Mouse (Mus musculus): Measurements from ENCODE around the gene Prn. TPM values are rescaled to one million over a fixed set of nuclear protein-coding genes. Genes with fewer than 3 reads are reported as not detected.

The Prn gene
- polyA plus RNA-seq, 2 experiments, result not detected

- H3K27me3 ChIP-seq (ENCODE audit: control insufficient read depth, insufficient read depth, low read length), result no peaks in the 10 kb centered on the region
- ATAC-seq (ENCODE audit: low FRiP score, low read depth) (no peak), DNase-seq (ENCODE audit: low spot score) (no peak)
- no peak overlapping the region for H3K4me3 ChIP-seq (replicated peaks; ENCODE audit: low read length)
- H3K9me3 ChIP-seq (ENCODE audit: control insufficient read depth, low read length), result no peaks in the 10 kb centered on the region
- WGBS, result 43% methylated on average over 13 of the region's 13 CpGs
- no peaks in the 10 kb centered on the region for H3K36me3 ChIP-seq (ENCODE audit: control insufficient read depth, insufficient read depth, low read length)
- no peak for TF ChIP-seq POLR2A (IDR thresholded peaks at IDR 0.05; ENCODE audit: borderline replicate concordance, extremely low read depth, insufficient read depth, insufficient read length)
- no peak overlapping the region for H3K4me2 ChIP-seq (replicated peaks; ENCODE audit: low read depth, low read length, severe bottlenecking)
- H3K4me1 ChIP-seq (ENCODE audit: control insufficient read depth, insufficient read depth, low read length), result peaks cover 28% of the 10 kb centered on the region
- H3K9ac ChIP-seq (ENCODE audit: low read depth, low read length, severe bottlenecking), result no peak overlapping the region
- H3K27ac ChIP-seq (replicated peaks; ENCODE audit: low read depth, low read length), result no peak overlapping the region
Observed at GRCm38 (mm10) chr2:132001696-132002334, 92.1 kb downstream of the Prn start.

- DNase-seq (ENCODE audit: low spot score) (no peak), ATAC-seq (ENCODE audit: low FRiP score, low read depth) (no peak)
- Histone ChIP-seq H3K27ac (replicated peaks; ENCODE audit: low read depth, low read length) (no peak overlapping the region), H3K36me3 (ENCODE audit: control insufficient read depth, insufficient read depth, low read length) (no peaks in the 10 kb centered on the region), H3K9me3 (ENCODE audit: control insufficient read depth, low read length) (no peaks in the 10 kb centered on the region), H3K4me3 (replicated peaks; ENCODE audit: low read length) (no peak overlapping the region), H3K27me3 (ENCODE audit: control insufficient read depth, insufficient read depth, low read length) (no peaks in the 10 kb centered on the region), H3K9ac (ENCODE audit: low read depth, low read length, severe bottlenecking) (no peak overlapping the region), H3K4me2 (replicated peaks; ENCODE audit: low read depth, low read length, severe bottlenecking) (no peak overlapping the region), H3K4me1 (ENCODE audit: control insufficient read depth, insufficient read depth, low read length) (peaks cover 40% of the 10 kb centered on the region)
- TF ChIP-seq POLR2A (IDR thresholded peaks at IDR 0.05; ENCODE audit: borderline replicate concordance, extremely low read depth, insufficient read depth, insufficient read length), result no peak
- 74% methylated on average over 5 of the region's 5 CpGs for WGBS
Observed at GRCm38 (mm10) chr2:132003916-132004315, 94.2 kb downstream of the Prn start.

GRCm38 (mm10) chr2:132004495-132005136 lies 94.9 kb downstream of the Prn start:
- no peak overlapping the region for H3K27ac ChIP-seq (replicated peaks; ENCODE audit: low read depth, low read length)
- no peak overlapping the region for H3K4me2 ChIP-seq (replicated peaks; ENCODE audit: low read depth, low read length, severe bottlenecking)
- H3K36me3 ChIP-seq (ENCODE audit: control insufficient read depth, insufficient read depth, low read length), result no peaks in the 10 kb centered on the region
- H3K4me3 ChIP-seq (replicated peaks; ENCODE audit: low read length), result no peak overlapping the region
- H3K9me3 ChIP-seq (ENCODE audit: control insufficient read depth, low read length), result no peaks in the 10 kb centered on the region
- 65% methylated on average over 9 of the region's 9 CpGs for WGBS
- DNase-seq (ENCODE audit: low spot score), result no peak
- ATAC-seq (ENCODE audit: low FRiP score, low read depth), result no peak
- H3K4me1 ChIP-seq (ENCODE audit: control insufficient read depth, insufficient read depth, low read length), result peaks cover 40% of the 10 kb centered on the region
- H3K9ac ChIP-seq (ENCODE audit: low read depth, low read length, severe bottlenecking), result no peak overlapping the region
- H3K27me3 ChIP-seq (ENCODE audit: control insufficient read depth, insufficient read depth, low read length), result no peaks in the 10 kb centered on the region
- TF ChIP-seq POLR2A (IDR thresholded peaks at IDR 0.05; ENCODE audit: borderline replicate concordance, extremely low read depth, insufficient read depth, insufficient read length), result no peak

- WGBS, result 71% methylated on average over 4 of the region's 4 CpGs
- H3K4me1 ChIP-seq (ENCODE audit: control insufficient read depth, insufficient read depth, low read length), result peaks cover 40% of the 10 kb centered on the region
Observed at GRCm38 (mm10) chr2:132005445-132005844, 95.7 kb downstream of the Prn start.

More at GRCm38 (mm10) chr2:132005445-132005844, 95.7 kb downstream of the Prn start:
- Histone ChIP-seq H3K4me2 (replicated peaks; ENCODE audit: low read depth, low read length, severe bottlenecking) (no peak overlapping the region), H3K36me3 (ENCODE audit: control insufficient read depth, insufficient read depth, low read length) (no peaks in the 10 kb centered on the region), H3K4me3 (replicated peaks; ENCODE audit: low read length) (no peak overlapping the region), H3K27me3 (ENCODE audit: control insufficient read depth, insufficient read depth, low read length) (no peaks in the 10 kb centered on the region), H3K9ac (ENCODE audit: low read depth, low read length, severe bottlenecking) (no peak overlapping the region), H3K9me3 (ENCODE audit: control insufficient read depth, low read length) (no peaks in the 10 kb centered on the region), H3K27ac (replicated peaks; ENCODE audit: low read depth, low read length) (peak overlapping the region; percentile 55)
- DNase-seq (ENCODE audit: low spot score) (no peak), ATAC-seq (ENCODE audit: low FRiP score, low read depth) (no peak)
- TF ChIP-seq POLR2A (IDR thresholded peaks at IDR 0.05; ENCODE audit: borderline replicate concordance, extremely low read depth, insufficient read depth, insufficient read length), result no peak

Other genes with a start within 250 kb of the Prn start
- gene Erv3, start 50.2 kb upstream of the Prn start, polyA plus RNA-seq (2012; rRNA removed), result 0.04 and 0.25 TPM in 2 replicates
- not detected in 2 replicates for gene Erv3, start 50.2 kb upstream of the Prn start, polyA plus RNA-seq (2014; fragmentation: Nextera tagmentation; extraction: Ambion mirVana)
- gene Prnp, start within 50 bp of the Prn start, polyA plus RNA-seq (2012; rRNA removed), result 38.4 and 39.1 TPM in 2 replicates
- 36.1 and 43.1 TPM in 2 replicates for gene Prnp, start within 50 bp of the Prn start, polyA plus RNA-seq (2014; fragmentation: Nextera tagmentation; extraction: Ambion mirVana)
- 41.2 and 46.2 TPM in 2 replicates for gene Prnd, start 40.9 kb downstream of the Prn start, polyA plus RNA-seq (2012; rRNA removed)
- 44.6 and 50.5 TPM in 2 replicates for gene Prnd, start 40.9 kb downstream of the Prn start, polyA plus RNA-seq (2014; fragmentation: Nextera tagmentation; extraction: Ambion mirVana)
- gene Rassf2, start 120.3 kb downstream of the Prn start, polyA plus RNA-seq (2012; rRNA removed), result 12.6 and 13.2 TPM in 2 replicates
- 14.6 and 15.1 TPM in 2 replicates for gene Rassf2, start 120.3 kb downstream of the Prn start, polyA plus RNA-seq (2014; fragmentation: Nextera tagmentation; extraction: Ambion mirVana)
- 17.6 and 22.7 TPM in 2 replicates for gene Slc23a2, start 235.2 kb downstream of the Prn start, polyA plus RNA-seq (2012; rRNA removed)
- gene Slc23a2, start 235.2 kb downstream of the Prn start, polyA plus RNA-seq (2014; fragmentation: Nextera tagmentation; extraction: Ambion mirVana), result 15.6 and 19.9 TPM in 2 replicates